Mouse (Mus musculus) kidney, embryonic 15.5 days (tissue): Measurements from ENCODE around the gene Git2. TPM values are rescaled to one million over a fixed set of nuclear protein-coding genes. Genes with fewer than 3 reads are reported as not detected.

ENCODE experiments used
- ATAC-seq: fragments of 200-750 bp; cut with Nextera tagmentation; replicated peaks from 2 replicates; pipeline ENCODE4 v1.8.0; 2017; ENCODE audit warnings: moderate TSS enrichment; ENCODE audit not compliant: low FRiP score
- H3K27ac ChIP-seq: fragments of 300-500 bp; sonication (generic); 2 replicates; pipeline ENCODE4 v1.5.1; 2015; ENCODE audit warnings: mild to moderate bottlenecking, inconsistent platforms
- H3K27me3 ChIP-seq: fragments of 300-500 bp; sonication (generic); 2 replicates; pipeline ENCODE4 v1.6.1; 2015; ENCODE audit warnings: inconsistent platforms
- H3K36me3 ChIP-seq: fragments of 300-500 bp; sonication (generic); 2 replicates; pipeline ENCODE4 v1.6.1; 2015; ENCODE audit warnings: inconsistent platforms
- H3K4me1 ChIP-seq: fragments of 300-500 bp; sonication (generic); 2 replicates; pipeline ENCODE4 v1.6.1; 2015; ENCODE audit warnings: inconsistent platforms
- H3K4me2 ChIP-seq: fragments of 300-500 bp; sonication (generic); 2 replicates; pipeline ENCODE4 v1.6.1; 2015; ENCODE audit warnings: moderate library complexity, mild to moderate bottlenecking, inconsistent platforms
- H3K4me3 ChIP-seq: fragments of 300-500 bp; sonication (generic); replicated peaks from 2 replicates; pipeline ENCODE4 v1.5.1; 2015; ENCODE audit warnings: mild to moderate bottlenecking, inconsistent platforms
- H3K9ac ChIP-seq: fragments of 300-500 bp; sonication (generic); 2 replicates; pipeline ENCODE4 v1.6.1; 2015; ENCODE audit warnings: mild to moderate bottlenecking, inconsistent platforms
- H3K9me3 ChIP-seq: fragments of 300-500 bp; sonication (generic); replicated peaks from 2 replicates; pipeline ENCODE4 v1.6.1; 2016; ENCODE audit warnings: inconsistent platforms
- WGBS: fragments of 180-500 bp; shearing (Covaris S2); methylation state at CpG from one replicate; pipeline ENCODE4 v1.1.7; 2015; ENCODE audit warnings: mixed read lengths; 5-methylcytosine and 5-hydroxymethylcytosine counted together
- polyA plus RNA-seq: library from polyadenylated mRNA; unstranded; fragments of >200 nt; fragmentation: Nextera tagmentation; extraction: Ambion mirVana; gene quantifications from 2 replicates; pipeline ENCODE4 v1.2.1, GENCODE M21; 2015

The Git2 gene
- polyA plus RNA-seq, 1 experiment from 2014 or later: 45.5 TPM

GRCm38 (mm10) chr5:114795231-114795630, 19.9 kb upstream of the Git2 start:
- no peak for ATAC-seq
- H3K9ac ChIP-seq: no peak overlapping the region
- 0 out of 2 replicates have a peak, but pooled peaks cover 2% of the 10 kb centered on the region for H3K27me3 ChIP-seq
- H3K4me2 ChIP-seq: no peak overlapping the region
- H3K27ac ChIP-seq: no peak overlapping the region
- H3K36me3 ChIP-seq: peaks cover 71% of the 10 kb centered on the region
- WGBS: 54% methylated on average over 9 of the region's 9 CpGs
- H3K9me3 ChIP-seq: no peaks in the 10 kb centered on the region
- H3K4me3 ChIP-seq: no peak overlapping the region
- peaks cover 20% of the 10 kb centered on the region for H3K4me1 ChIP-seq

DNA sequence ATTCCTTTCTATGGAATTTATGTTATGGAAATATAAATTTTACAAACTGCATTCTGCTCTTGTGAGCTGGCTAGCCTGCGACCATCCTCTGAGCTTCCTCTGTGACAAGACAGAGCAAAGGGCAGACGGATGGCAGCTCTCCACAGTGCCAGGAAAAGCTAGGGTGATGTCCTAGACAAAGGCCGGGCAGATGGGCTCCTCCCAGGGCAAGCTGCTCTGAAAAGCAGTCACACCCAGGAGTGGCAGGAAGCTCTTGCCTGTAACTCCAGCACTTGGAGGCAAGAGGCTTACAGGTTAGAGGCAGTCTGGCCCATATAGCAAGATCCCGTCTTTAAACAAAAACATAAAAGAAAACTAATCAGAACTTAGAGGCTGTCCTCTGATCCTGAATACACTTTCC, 19.3 kb upstream of the Git2 start:
- H3K36me3 ChIP-seq: peaks cover 69% of the 10 kb centered on the region
- H3K9me3 ChIP-seq: no peaks in the 10 kb centered on the region
- H3K4me2 ChIP-seq: no peak overlapping the region
- 74% methylated on average over 4 of the region's 4 CpGs for WGBS
- H3K9ac ChIP-seq: no peak overlapping the region
- no peak overlapping the region for H3K27ac ChIP-seq
- no peak overlapping the region for H3K4me3 ChIP-seq
- peaks cover 20% of the 10 kb centered on the region for H3K4me1 ChIP-seq
- 0 out of 2 replicates have a peak, but pooled peaks cover 2% of the 10 kb centered on the region for H3K27me3 ChIP-seq
- no peak for ATAC-seq

- H3K4me1 ChIP-seq: peaks cover 20% of the 10 kb centered on the region
- no peak for ATAC-seq
- H3K27ac ChIP-seq: no peak overlapping the region
- 74% methylated on average over 7 of the region's 7 CpGs for WGBS
- no peak overlapping the region for H3K9ac ChIP-seq
- H3K9me3 ChIP-seq: no peaks in the 10 kb centered on the region
- 0 out of 2 replicates have a peak, but pooled peaks cover 2% of the 10 kb centered on the region for H3K27me3 ChIP-seq
- no peak overlapping the region for H3K4me3 ChIP-seq
- peaks cover 70% of the 10 kb centered on the region for H3K36me3 ChIP-seq
- H3K4me2 ChIP-seq: no peak overlapping the region
These were observed 18.0 kb upstream of the Git2 start for GRCm38 (mm10) chr5:114793317-114793716.

DNA sequence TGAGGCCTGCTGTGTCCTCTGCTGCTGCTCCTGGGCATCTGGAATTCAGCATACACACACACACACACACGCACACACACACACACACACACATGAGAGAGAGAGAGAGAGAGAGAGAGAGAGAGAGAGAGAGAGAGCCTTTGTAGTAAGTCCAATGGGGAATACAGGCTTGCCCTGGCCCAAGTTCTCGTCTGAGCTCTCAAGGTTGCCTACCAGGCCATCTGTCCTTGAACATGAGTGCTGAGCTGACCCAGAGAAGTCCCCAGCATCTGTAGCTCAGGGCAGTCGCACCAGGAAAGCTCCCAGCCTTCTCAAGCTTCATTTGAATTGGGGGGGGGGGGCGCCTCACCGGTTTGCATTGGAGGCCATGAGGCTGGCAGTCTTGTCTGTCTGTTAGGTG, 9.9 kb upstream of the Git2 start:
- no peak overlapping the region for H3K9ac ChIP-seq
- no peaks in the 10 kb centered on the region for H3K27me3 ChIP-seq
- ATAC-seq: no peak
- H3K9me3 ChIP-seq: no peaks in the 10 kb centered on the region
- peaks cover 44% of the 10 kb centered on the region for H3K36me3 ChIP-seq
- WGBS: 80% methylated on average over 5 of the region's 5 CpGs
- peaks cover 22% of the 10 kb centered on the region for H3K4me1 ChIP-seq
- H3K4me2 ChIP-seq: no peak overlapping the region
- H3K4me3 ChIP-seq: no peak overlapping the region
- 0 out of 2 replicates have a peak overlapping the region, but pooled peaks have one; percentile 49 for H3K27ac ChIP-seq

DNA sequence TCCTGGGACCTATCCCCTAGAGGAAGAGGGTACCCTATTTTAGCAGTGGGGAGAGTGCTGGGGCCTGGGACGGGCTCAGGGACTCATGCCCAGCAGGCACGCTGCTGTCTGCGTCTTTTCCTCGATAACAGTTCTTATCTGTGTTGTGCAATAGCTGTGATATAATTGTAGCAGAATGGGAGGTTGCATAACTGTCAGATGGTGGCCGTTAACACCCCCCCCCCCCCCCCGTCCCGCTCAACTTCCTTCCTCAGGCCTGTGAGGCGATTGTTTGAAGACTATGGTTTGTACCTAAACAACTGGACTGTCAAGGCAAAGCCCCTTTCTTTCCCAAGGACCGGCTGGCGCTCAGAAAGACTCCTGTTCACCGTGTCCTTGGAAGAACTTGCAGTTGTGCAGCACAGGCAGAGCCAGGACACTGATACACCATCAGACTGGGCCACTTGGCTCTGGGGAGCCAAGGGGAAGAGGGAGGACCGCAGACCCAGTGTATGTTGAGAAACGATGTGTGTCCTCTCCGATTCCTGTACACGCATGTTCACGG, 9.4 kb upstream of the Git2 start:
- peak overlapping the region; percentile 49; the same call in 1 of the 2 replicates for H3K27ac ChIP-seq
- no peak overlapping the region for H3K4me3 ChIP-seq
- WGBS: 76% methylated on average over 16 of the region's 16 CpGs
- H3K4me1 ChIP-seq: peaks cover 26% of the 10 kb centered on the region
- H3K9me3 ChIP-seq: no peaks in the 10 kb centered on the region
- no peaks in the 10 kb centered on the region for H3K27me3 ChIP-seq
- peaks cover 42% of the 10 kb centered on the region for H3K36me3 ChIP-seq
- no peak overlapping the region for H3K9ac ChIP-seq
- no peak for ATAC-seq
- no peak overlapping the region for H3K4me2 ChIP-seq

DNA sequence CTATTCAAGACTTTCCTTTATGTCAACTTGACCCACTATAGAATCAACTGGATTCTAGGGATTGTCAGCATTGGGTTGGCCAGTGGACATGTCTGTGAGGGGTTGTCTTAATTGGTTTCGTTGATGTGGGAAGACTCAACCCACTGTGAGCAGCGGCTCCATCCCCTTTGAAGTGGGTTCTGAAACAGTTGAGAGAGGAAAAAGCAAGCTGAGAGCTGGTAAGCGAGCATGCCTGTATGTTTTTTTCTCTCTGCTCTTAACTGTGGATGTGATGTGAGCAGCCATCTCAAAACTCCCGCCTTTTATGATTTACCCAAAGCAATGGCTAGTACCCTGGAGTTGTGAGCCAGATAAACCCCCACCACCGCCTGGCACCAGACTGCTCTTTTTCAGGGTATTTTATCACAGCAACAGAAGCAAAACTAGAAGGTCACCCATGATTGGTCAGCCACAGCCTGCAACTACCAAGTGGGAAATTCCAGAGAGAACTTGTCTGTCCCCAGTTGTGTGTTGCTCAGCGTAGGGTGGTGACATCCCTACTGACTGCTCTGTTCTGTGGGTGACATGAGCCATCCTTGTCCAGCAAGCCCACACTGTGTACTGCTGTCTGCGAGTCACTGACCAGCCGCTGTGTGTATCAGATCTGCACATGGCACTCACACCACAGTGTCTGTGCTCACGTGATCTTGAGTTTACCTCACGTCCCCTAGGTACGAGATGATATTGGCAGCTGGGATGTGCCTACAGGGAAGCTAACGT, 8.3 kb upstream of the Git2 start:
- Histone ChIP-seq H3K4me2 (no peak overlapping the region), H3K9ac (no peak overlapping the region), H3K9me3 (no peaks in the 10 kb centered on the region), H3K27ac (no peak overlapping the region), H3K4me1 (peaks cover 33% of the 10 kb centered on the region), H3K36me3 (peaks cover 31% of the 10 kb centered on the region), H3K27me3 (no peaks in the 10 kb centered on the region), H3K4me3 (no peak overlapping the region)
- 82% methylated on average over 12 of the region's 12 CpGs for WGBS
- ATAC-seq: 0 out of 2 replicates have a peak, but pooled peaks have one; percentile 27

DNA sequence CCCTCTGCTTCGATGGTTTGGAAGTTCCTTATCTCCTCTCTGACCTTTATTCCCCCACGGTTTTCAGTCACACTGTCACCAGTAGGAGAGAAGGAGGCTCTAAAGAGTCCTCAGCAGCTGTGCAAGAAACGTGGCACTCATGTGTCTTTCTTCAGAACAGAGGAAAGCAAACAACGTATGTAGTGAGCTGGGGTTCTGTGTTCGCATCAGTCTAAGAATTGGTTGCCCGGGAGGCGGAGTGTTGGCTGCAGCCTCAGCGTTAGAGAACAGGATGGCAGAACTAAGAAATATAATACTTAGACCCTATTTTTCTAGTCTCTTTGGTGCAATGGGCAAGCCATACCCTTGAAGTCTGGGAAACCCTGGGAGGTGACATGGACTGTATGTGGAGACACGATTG, 7.7 kb upstream of the Git2 start:
- no peak overlapping the region for H3K4me2 ChIP-seq
- H3K27me3 ChIP-seq: no peaks in the 10 kb centered on the region
- no peak overlapping the region for H3K9ac ChIP-seq
- 77% methylated on average over 9 of the region's 9 CpGs for WGBS
- no peaks in the 10 kb centered on the region for H3K9me3 ChIP-seq
- H3K4me3 ChIP-seq: no peak overlapping the region
- no peak overlapping the region for H3K27ac ChIP-seq
- peaks cover 25% of the 10 kb centered on the region for H3K36me3 ChIP-seq
- H3K4me1 ChIP-seq: peaks cover 33% of the 10 kb centered on the region
- ATAC-seq: no peak

DNA sequence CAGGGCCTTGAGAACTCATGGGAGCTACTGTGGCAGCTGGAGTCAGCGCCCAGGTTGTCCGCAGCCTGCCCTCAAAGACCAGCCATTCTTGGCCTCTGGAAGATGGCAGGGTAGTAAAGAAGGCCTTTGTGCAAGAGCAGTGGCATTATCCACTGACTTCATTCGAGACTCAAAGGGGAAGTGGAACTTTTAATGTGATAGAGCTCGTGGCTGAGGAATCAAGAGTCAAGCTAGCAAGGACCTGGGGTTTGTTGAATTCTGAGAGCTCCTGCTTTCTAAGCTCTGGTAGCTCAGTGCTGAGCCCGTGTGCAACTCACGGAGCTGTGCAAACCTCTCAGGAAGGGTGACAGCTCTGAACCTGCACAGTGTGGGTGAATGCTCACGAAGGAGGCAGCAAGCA, 5.6 kb upstream of the Git2 start:
- Histone ChIP-seq H3K27me3 (no peaks in the 10 kb centered on the region), H3K9me3 (no peaks in the 10 kb centered on the region), H3K27ac (no peak overlapping the region), H3K4me1 (peaks cover 41% of the 10 kb centered on the region), H3K36me3 (peaks cover 6% of the 10 kb centered on the region; the same call in 1 of the 2 replicates), H3K4me2 (no peak overlapping the region), H3K4me3 (no peak overlapping the region), H3K9ac (no peak overlapping the region)
- ATAC-seq: no peak
- WGBS: 88% methylated on average over 7 of the region's 7 CpGs

DNA sequence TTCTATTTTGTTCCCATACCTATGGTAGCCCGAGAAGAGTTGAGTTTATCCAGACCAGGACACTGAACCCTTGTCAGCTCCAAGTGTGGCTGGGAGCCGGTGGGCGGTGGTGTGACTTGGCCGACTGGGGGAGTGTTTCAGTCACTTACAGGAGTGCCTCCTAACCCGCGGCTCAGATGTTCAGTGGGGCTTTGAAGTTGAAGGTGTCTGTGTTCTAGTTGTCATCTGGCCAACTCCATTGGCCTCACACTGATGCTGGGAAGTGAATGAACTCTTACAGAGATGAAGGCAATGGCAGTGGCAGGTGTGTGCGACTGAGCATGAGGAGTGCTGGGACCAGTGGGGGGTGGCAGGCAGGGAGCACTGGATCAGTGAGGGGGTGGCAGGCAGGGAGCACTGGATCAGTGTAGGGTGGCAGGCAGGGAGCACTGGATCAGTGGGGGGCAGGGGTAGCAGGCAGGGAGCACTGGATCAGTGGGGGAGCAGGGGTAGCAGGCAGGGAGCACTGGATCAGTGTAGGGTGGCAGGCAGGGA, 4.7 kb upstream of the Git2 start:
- ATAC-seq: no peak
- Histone ChIP-seq H3K9ac (no peak overlapping the region), H3K9me3 (no peaks in the 10 kb centered on the region), H3K4me3 (no peak overlapping the region), H3K27me3 (no peaks in the 10 kb centered on the region), H3K36me3 (no peaks in the 10 kb centered on the region), H3K4me1 (peaks cover 49% of the 10 kb centered on the region), H3K4me2 (no peak overlapping the region), H3K27ac (no peak overlapping the region)
- WGBS: 38% methylated on average over 7 of the region's 7 CpGs

DNA sequence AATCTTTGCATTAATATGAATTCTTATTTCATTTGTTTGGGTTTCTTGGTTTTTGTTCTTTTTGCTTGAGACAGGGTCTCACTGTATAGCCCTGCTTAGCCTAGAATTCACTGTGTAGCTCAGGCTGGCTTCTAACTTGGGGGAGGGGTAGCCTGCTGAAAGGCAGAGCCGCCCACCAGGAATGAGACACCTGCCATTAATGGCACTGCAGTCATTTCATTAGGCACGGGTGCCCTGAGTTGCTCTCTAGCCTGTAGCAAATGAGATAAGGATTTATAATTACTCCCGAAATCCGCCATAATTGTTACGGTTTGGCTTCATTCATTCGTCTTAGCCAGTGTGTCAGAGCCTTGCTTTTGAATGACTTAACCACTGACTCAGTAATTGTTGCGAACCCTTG, 857 bp upstream of the Git2 start:
- H3K27me3 ChIP-seq: no peaks in the 10 kb centered on the region
- H3K4me2 ChIP-seq: peak overlapping the region; percentile 90
- no peaks in the 10 kb centered on the region for H3K9me3 ChIP-seq
- H3K9ac ChIP-seq: peak overlapping the region; percentile 97; the same call in 1 of the 2 replicates
- 57% methylated on average over 7 of the region's 7 CpGs for WGBS
- peak overlapping the region; percentile 99 for H3K4me3 ChIP-seq
- H3K27ac ChIP-seq: no peak overlapping the region
- no peaks in the 10 kb centered on the region for H3K36me3 ChIP-seq
- H3K4me1 ChIP-seq: peaks cover 47% of the 10 kb centered on the region
- no peak for ATAC-seq

DNA sequence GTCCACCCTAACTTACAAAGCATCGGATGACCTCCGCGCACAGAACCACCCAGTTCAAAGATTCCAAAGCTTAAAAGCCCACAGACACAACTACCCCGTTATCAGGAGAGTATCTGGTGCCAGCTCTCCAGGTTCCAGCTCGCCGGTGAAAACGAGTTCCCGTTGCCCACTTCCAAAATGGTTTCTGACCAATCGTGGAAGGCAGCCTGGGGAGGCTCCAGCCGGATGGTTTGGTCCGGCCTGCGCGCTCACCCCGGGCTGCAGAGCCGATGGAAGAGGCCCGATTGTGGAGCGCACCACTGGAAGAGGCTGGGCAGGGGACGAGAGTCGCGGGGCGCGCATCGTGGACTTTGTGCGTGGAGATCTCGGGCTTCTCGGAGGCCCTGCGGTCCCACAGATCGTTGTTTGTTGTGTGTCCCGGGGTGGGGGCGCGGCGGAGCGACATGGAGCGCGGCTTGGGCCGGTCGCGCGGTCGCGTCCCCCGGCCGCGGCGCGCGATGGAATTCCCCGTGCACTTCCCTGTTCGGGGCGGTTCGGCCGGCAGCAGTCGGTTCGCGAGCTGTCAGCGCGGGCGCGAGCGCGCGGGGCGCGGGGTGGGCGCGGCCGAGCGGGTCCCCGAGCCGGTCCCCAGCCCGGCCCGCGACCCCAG, 790 bp downstream of the Git2 start, which contains the start of gene Ankrd13a:
Gene Ankrd13a (plus strand): TSS at position 275 of the 649 bp plus-strand sequence.
- H3K4me3 ChIP-seq: peak within 1 kb of the TSS; percentile 99
- WGBS: under 1% methylated on average over 55 of the region's 73 CpGs

DNA sequence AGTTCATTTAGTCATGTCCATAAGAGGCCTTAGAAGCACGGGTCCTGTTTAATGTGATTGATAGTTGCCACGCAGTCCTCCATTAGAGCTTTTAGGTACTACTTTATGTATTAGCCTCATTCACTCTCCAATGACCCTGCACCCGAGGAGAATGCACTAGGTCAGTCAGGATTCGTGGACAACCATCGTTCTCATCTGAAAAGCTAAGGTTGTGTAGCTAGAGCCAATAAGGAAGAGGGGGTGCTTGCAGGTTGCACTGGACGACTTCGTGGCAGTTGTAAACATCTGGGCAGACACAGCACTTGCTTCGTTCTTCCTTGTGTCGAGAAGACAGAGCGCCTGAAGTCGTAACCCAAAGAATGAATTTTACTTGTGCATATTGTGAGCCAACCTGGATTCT, 1.5 kb downstream of the Git2 start:
- no peaks in the 10 kb centered on the region for H3K27me3 ChIP-seq
- no peak for ATAC-seq
- peak overlapping the region; percentile 99 for H3K4me3 ChIP-seq
- H3K9ac ChIP-seq: peak overlapping the region; percentile 97
- peak overlapping the region; percentile 90 for H3K4me2 ChIP-seq
- H3K9me3 ChIP-seq: no peaks in the 10 kb centered on the region
- peak overlapping the region; percentile 91 for H3K27ac ChIP-seq
- 2% methylated on average over 11 of the region's 11 CpGs for WGBS
- H3K36me3 ChIP-seq: 0 out of 2 replicates have a peak, but pooled peaks cover 6% of the 10 kb centered on the region
- H3K4me1 ChIP-seq: peaks cover 32% of the 10 kb centered on the region

More for the DNA sequence above, 790 bp downstream of the Git2 start, which contains the start of gene Ankrd13a:
- Histone ChIP-seq H3K36me3 (0 out of 2 replicates have a peak, but pooled peaks cover 6% of the 10 kb centered on the region), H3K9ac (peak within 1 kb of the TSS; percentile 97), H3K9me3 (no peaks in the 10 kb centered on the region), H3K27ac (peak within 1 kb of the TSS; percentile 91), H3K4me2 (peak within 1 kb of the TSS; percentile 90), H3K4me1 (peaks cover 37% of the 10 kb centered on the region), H3K27me3 (no peaks in the 10 kb centered on the region)
- ATAC-seq: peak; percentile 91
